Mouse (Mus musculus) small intestine, adult 2 months (tissue): ENCODE measurements around the gene Olfr1418. TPM values are rescaled to one million over a fixed set of nuclear protein-coding genes. Genes with fewer than 3 reads are reported as not detected.

Experiments
- H3K27ac ChIP-seq: fragments of 200-500 bp; 2 replicates; pipeline ENCODE4 v1.5.1; 2012; ENCODE audit warnings: low read depth, low read length, control low read depth, inconsistent platforms; ENCODE audit not compliant: insufficient read depth
- H3K27me3 ChIP-seq: fragments of 200-500 bp; 2 replicates; pipeline ENCODE4 v1.6.1; 2012; ENCODE audit warnings: mild to moderate bottlenecking, moderate library complexity, low read length, inconsistent platforms; ENCODE audit not compliant: control insufficient read depth, insufficient read depth
- H3K36me3 ChIP-seq: fragments of 200-500 bp; 2 replicates; pipeline ENCODE4 v1.6.1; 2012; ENCODE audit warnings: mild to moderate bottlenecking, low read length, control low read depth, inconsistent platforms; ENCODE audit not compliant: control insufficient read depth, insufficient read depth
- H3K4me1 ChIP-seq: fragments of 200-500 bp; 2 replicates; pipeline ENCODE4 v1.6.1; 2012; ENCODE audit warnings: low read length, inconsistent platforms, mixed read lengths; ENCODE audit not compliant: control insufficient read depth, insufficient read depth, insufficient read length
- H3K4me3 ChIP-seq: fragments of 200-500 bp; 2 replicates; pipeline ENCODE4 v1.5.1; 2012; ENCODE audit warnings: low read depth, mild to moderate bottlenecking, control low read depth, inconsistent platforms, low read length, moderate library complexity
- CTCF ChIP-seq: fragments of 200-500 bp; IDR thresholded peaks from 2 replicates; pipeline ENCODE4 v1.5.1; 2012; ENCODE audit warnings: low read depth, mild to moderate bottlenecking, control low read depth, inconsistent platforms, low read length, moderate library complexity, mixed read lengths; ENCODE audit not compliant: insufficient replicate concordance, insufficient read length; ENCODE audit errors: extremely low read depth
- POLR2A ChIP-seq: fragments of 200-500 bp; IDR thresholded peaks from 2 replicates; pipeline ENCODE4 v1.6.1; 2012; ENCODE audit warnings: low read depth, mild to moderate bottlenecking, control low read depth, inconsistent platforms, low read length, moderate library complexity
- WGBS: fragments of 180-500 bp; shearing (Covaris S2); methylation state at CpG from one replicate; pipeline ENCODE4 v1.1.7; 2018; 5-methylcytosine and 5-hydroxymethylcytosine counted together
- polyA plus RNA-seq: library from polyadenylated mRNA; depleted of rRNA; stranded (reverse); fragments of >200 nt; gene quantifications from 2 replicates; pipeline ENCODE4 v1.2.3, GENCODE M21; 2012

The Olfr1418 gene
- polyA plus RNA-seq, 1 experiment, result not detected

DNA sequence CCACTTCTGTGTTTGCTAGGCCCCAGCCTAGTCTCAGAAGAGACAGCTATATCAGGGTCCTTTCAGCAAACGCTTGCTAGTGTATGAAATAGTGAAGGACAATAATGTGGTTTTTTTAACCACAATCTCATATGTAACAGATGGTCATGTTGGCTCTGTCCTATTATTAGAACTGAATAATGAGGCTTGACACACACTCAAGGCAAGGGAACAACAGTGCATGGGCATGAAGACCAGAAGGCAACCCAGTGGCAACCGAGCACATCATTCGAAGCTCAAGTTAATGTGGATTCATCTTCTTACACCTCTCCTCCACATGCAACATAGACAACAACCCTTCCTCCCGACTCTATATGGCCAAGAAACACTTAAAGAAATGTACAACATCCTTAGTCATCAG lies 14.5 kb downstream of the Olfr1418 start:
- TF ChIP-seq CTCF (no peak), POLR2A (no peak)
- WGBS, result 80% methylated on average over 4 of the region's 4 CpGs
- Histone ChIP-seq H3K36me3 (no peaks in the 10 kb centered on the region), H3K4me1 (no peaks in the 10 kb centered on the region), H3K27ac (no peak overlapping the region), H3K4me3 (no peak overlapping the region), H3K27me3 (no peaks in the 10 kb centered on the region)

- Histone ChIP-seq H3K4me3 (no peak within 1 kb of the TSS), H3K36me3 (no peaks in the 10 kb centered on the region), H3K4me1 (no peaks in the 10 kb centered on the region), H3K27me3 (no peaks in the 10 kb centered on the region), H3K27ac (no peak within 1 kb of the TSS)
- TF ChIP-seq CTCF (no peak), POLR2A (no peak)
- 83% methylated on average over 4 of the region's 4 CpGs for WGBS
Observed at GRCm38 (mm10) chr19:11839119-11839518, 21.7 kb downstream of the Olfr1418 start, which contains the start of gene Olfr1417. Olfr1417 (minus strand) TSS chr19:11839219.

- 55% methylated on average over 4 of the region's 4 CpGs for WGBS
- H3K27ac ChIP-seq, result no peak overlapping the region
- no peaks in the 10 kb centered on the region for H3K4me1 ChIP-seq
- H3K36me3 ChIP-seq, result no peaks in the 10 kb centered on the region
- no peak for TF ChIP-seq POLR2A
- no peak for TF ChIP-seq CTCF
- H3K27me3 ChIP-seq, result no peaks in the 10 kb centered on the region
- H3K4me3 ChIP-seq, result no peak overlapping the region
Observed at GRCm38 (mm10) chr19:11823346-11824065, 37.4 kb downstream of the Olfr1418 start.

- TF ChIP-seq POLR2A (no peak), CTCF (no peak)
- 0 out of 2 replicates have a peak, but pooled peaks cover 2% of the 10 kb centered on the region for H3K36me3 ChIP-seq
- no peaks in the 10 kb centered on the region for H3K27me3 ChIP-seq
- H3K4me1 ChIP-seq, result peaks cover 5% of the 10 kb centered on the region; the same call in 1 of the 2 replicates
- peak overlapping the region; percentile 89; the same call in 1 of the 2 replicates for H3K4me3 ChIP-seq
- 25% methylated on average over 6 of the region's 6 CpGs for WGBS
- peak overlapping the region; percentile 46 for H3K27ac ChIP-seq
Observed at GRCm38 (mm10) chr19:11820211-11820610, 40.7 kb downstream of the Olfr1418 start.

GRCm38 (mm10) chr19:11819800-11820199 lies 41.1 kb downstream of the Olfr1418 start:
- no peaks in the 10 kb centered on the region for H3K27me3 ChIP-seq
- WGBS, result 1% methylated on average over 15 of the region's 15 CpGs
- H3K36me3 ChIP-seq, result 0 out of 2 replicates have a peak, but pooled peaks cover 2% of the 10 kb centered on the region
- peak overlapping the region; percentile 91 for H3K27ac ChIP-seq
- TF ChIP-seq CTCF (peak; percentile 77; the same call in 1 of the 2 replicates), POLR2A (no peak)
- H3K4me3 ChIP-seq, result peak overlapping the region; percentile 89; the same call in 1 of the 2 replicates
- H3K4me1 ChIP-seq, result peaks cover 10% of the 10 kb centered on the region; the same call in 1 of the 2 replicates

DNA sequence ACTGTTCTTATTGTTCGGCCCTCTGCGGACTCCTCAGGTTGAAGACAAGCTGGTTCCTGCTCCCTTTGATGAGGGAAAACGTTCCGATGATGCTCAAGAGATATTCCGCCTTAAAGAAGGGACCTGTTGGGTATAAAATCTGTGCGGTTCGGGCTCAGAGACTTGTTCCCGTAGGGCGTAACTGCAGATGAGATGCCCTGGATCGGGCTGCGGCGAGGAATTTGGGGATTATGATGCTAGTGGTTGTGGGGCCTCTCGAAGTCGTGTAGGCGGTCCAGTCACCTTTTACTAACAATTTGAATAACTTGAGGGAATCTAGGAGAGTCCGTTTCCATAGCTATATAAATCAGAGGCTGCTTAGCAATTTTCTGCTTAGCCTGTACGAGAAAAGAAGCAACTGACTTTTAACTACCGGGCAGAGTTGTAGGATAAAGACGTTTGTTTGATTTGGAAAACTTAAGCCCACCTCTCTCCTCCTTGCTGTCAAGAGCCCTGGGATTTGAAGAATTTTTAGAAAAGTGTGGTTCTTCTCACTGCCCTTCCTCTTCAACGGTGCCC lies 41.6 kb downstream of the Olfr1418 start, which contains the start of gene Stx3:
Gene Stx3 (minus strand): TSS at position 261 of the 558 bp plus-strand sequence.
- Histone ChIP-seq H3K27ac (peak within 1 kb of the TSS; percentile 91), H3K4me3 (peak within 1 kb of the TSS; percentile 89), H3K36me3 (0 out of 2 replicates have a peak, but pooled peaks cover 2% of the 10 kb centered on the region), H3K27me3 (no peaks in the 10 kb centered on the region), H3K4me1 (peaks cover 12% of the 10 kb centered on the region; the same call in 1 of the 2 replicates)
- under 1% methylated on average over 20 of the region's 20 CpGs for WGBS
- no peak for TF ChIP-seq POLR2A
- TF ChIP-seq CTCF, result no peak
